Mouse (Mus musculus): Measurements from ENCODE around the gene Arhgap33.
A peak's percentile ranks its signal among the peaks of the same experiment; 100 is the strongest.
"Not testable (repeated sequence)": the region's sequence is repeated elsewhere in the genome, so short reads cannot be mapped to it uniquely, and the experiment has no call there.

Arhgap33 gene

GRCm38 (mm10) chr7:30553021-30553589, 18.2 kb upstream of the Arhgap33 start:
- peak; percentile 46 for DNase-seq (ENCODE audit: low read depth, low spot score)

DNA sequence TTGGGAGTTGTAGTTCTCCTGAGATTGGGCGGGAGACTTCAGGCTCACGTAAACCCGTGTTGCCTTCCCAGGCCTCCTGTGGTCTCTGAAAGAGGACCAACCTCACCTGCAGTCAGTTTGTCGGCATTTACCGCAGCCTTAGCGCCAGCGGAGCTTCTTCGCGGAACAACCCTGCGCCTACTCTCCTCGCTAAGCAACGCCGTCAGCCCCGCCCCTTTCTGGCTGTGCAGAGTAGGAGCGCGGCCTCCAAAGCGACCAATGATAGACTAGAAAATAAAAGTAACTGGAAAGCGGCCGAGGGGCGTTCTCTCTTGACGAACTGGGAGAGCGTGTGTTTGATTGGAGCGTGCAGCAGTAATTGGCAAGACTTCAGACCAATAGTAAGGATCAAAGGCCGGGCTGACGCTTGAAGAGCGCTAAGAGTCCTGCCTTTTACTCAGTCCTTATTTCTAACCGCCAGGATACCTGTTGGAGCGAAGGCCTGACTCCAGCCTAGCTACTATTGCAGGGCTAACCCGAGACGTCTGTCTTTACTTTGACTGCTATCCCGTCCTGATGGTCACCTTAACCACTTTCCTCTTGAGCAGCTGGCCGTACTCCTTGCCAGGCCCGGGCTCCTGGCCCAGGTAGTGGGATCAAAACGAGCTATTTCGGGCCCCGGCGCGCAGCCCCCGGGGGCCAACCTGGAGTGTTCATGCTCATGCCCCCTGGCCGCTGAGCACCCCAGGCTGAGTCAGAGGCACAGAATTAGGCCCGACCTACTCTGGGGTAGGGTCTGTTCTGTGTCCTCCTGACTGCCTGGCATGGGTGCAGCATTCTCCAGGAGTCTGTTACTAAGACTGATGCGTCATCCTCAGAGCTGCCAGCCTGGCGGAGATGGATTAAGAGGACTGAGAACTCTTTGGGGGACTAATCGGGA, 17.5 kb upstream of the Arhgap33 start, which contains the start of the genes Hspb6 and Proser3:
Gene Hspb6, plus strand, starts transcription at position 77 of the 919 bp plus-strand sequence.
Gene Proser3, minus strand, starts transcription at position 198 of the 919 bp plus-strand sequence.
- peak; percentile 97 for DNase-seq (ENCODE audit: low read depth, low spot score)

GRCm38 (mm10) chr7:30551445-30552101, 16.7 kb upstream of the Arhgap33 start:
- peak; percentile 87 for DNase-seq (ENCODE audit: low read depth, low spot score)

DNA sequence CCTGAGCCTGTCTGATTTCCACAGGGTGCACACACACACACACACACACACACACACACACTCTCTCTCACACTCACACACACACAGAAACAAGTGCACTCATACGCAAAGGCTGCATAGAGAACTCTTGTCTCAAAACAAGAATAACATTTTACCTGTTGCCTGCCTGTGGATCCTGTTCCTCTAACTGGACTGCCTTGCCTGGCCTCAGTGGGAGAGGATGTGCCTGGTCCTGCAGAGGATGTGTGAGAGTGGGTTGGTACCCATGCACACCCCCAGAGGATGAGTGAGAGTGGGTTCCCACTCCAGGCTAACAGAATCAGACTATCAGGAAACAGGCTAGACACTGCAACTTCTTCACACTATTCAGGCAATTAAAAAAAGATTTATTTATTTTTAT, 15.7 kb upstream of the Arhgap33 start:
- no peak for DNase-seq (ENCODE audit: low read depth, low spot score)

DNA sequence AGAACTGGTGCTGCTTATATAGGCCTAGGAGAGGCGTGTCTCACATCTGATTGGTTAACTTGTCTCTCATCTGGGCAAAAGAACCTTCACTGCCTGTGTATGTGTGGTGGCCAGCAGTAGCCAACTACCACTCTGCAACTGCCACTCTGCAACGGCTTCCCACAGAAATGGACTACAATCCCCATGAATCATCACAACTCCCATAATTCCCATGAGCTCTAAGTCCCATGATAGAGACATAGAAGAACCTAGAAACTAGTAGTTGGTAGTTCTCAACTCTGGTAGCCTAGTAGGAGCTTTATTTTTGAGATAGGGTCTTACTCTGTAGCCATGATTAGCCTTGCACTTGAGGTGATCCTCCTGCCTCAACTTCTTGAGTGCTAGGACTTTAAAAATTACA, 15.0 kb upstream of the Arhgap33 start:
- DNase-seq (ENCODE audit: low read depth, low spot score) = no peak

GRCm38 (mm10) chr7:30544327-30544726, 9.5 kb upstream of the Arhgap33 start:
- DNase-seq (ENCODE audit: low read depth, low spot score) = no peak

- no peak for DNase-seq (ENCODE audit: low read depth, low spot score)
These were observed 5.7 kb upstream of the Arhgap33 start for GRCm38 (mm10) chr7:30540572-30540971.

GRCm38 (mm10) chr7:30533941-30534632, 773 bp downstream of the Arhgap33 start:
- no peak for DNase-seq (ENCODE audit: low read depth, low spot score)

DNA sequence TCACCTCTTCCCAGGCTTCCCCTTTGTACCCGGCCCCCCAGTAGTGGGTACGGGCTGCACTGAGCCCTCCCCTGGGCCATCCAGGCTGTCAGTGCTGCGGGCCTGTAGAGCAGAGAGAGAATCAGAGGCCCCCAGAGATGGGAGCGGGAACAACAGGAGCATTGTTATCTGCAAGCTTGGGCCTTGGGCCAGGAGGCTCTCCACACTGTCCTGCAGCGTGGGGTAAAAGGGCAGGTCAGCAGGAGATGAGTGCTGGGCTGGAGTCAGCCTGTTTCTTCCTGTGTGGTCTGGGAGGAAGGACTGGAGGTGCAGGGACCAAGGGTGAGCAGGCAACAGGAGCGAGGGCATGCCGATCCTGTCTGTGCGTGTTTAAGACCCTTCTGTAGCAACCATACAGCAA, 1.9 kb downstream of the Arhgap33 start:
- no peak for DNase-seq (ENCODE audit: low read depth, low spot score)

- DNase-seq (ENCODE audit: low read depth, low spot score) = peak; percentile 29
These were observed 3.5 kb downstream of the Arhgap33 start for GRCm38 (mm10) chr7:30531291-30531815.

GRCm38 (mm10) chr7:30526981-30527380, 7.9 kb downstream of the Arhgap33 start:
- DNase-seq (ENCODE audit: low read depth, low spot score) = no peak

- no peak for DNase-seq (ENCODE audit: low read depth, low spot score)
These were observed 8.5 kb downstream of the Arhgap33 start for GRCm38 (mm10) chr7:30526399-30526798.

- no peak for DNase-seq (ENCODE audit: low read depth, low spot score)
These were observed 8.9 kb downstream of the Arhgap33 start for GRCm38 (mm10) chr7:30525954-30526353.

DNA sequence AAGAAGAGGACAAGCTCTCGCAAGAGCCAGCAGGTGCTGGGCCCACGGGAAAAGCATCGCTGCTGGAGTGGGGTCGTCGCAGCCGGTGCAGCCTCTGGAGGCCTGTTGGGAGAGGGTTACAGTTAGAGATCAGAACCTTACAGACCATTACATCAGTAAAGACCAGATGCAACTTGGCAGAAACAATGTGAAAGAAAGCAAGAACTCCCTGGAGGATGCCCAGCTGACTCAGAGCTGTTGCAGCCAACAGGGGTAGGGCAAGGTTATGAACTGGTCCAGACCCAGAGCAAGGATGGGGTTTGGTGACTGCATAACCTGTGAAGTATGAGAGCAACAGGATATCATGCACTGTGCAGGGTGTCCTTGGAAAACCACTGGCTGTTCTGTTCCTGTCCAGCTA, 10.4 kb downstream of the Arhgap33 start:
- no peak for DNase-seq (ENCODE audit: low read depth, low spot score)

DNA sequence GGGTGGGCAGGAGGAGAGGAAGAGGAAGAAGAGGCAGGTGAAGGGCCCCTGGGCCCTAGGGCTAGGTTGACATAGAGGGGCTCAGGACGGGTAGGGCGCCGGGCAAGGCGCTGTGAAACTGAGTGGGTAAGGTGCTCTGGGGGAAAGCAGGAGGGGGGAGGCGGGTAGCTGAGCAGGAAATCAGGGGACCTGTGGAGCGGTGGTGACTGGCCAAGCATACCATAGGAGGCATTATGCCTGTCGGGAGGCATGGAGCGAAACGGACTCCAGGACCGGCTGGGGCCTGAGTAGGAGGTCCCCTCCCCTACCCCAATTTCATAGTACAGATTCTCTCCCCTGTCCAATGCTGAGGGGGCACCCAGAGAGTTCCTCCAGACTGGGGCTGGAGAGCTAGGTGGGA, 12.0 kb downstream of the Arhgap33 start:
- DNase-seq (ENCODE audit: low read depth, low spot score) = no peak

DNA sequence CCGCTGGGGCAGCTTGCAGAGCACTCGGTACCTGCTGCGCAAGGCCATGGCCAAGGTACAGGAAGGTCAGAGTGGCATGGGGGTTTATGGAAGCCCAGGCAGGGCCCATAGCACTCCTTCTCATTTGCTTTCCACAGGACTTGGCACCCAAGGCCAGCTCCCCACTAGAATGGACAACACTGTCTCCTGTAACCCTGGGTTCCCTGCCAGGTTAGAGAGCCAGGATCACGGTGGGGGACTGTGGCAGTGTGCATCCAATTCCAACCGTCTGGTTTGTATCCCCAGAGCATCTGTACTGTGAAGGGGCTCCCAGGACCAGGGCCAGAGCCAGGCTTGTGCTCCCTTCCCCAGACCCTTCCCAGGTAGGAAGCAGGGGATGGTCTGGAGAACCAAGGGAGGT, 14.0 kb downstream of the Arhgap33 start:
- no peak for DNase-seq (ENCODE audit: low read depth, low spot score)

DNA sequence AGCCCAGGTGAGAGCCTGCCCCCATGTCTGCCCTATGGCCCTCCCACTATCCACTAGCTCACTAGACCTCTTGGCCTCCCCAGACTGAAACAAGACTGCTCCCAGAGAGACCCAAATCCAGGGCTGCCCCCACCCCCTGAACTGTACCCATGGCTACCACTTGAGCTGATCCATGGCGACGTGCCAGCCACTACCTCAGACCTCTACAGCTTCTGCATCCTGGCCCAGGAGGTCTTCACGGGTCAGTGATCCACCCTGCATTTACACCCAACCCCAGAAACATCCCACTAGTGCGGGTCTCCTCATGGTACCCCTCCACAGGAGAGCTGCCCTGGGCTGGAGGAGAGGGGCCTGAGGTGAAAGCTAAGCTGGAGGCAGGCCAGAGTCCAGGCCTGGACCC, 14.5 kb downstream of the Arhgap33 start:
- no peak for DNase-seq (ENCODE audit: low read depth, low spot score)

- peak; percentile 19 for DNase-seq (ENCODE audit: low read depth, low spot score)
These were observed 16.5 kb downstream of the Arhgap33 start for GRCm38 (mm10) chr7:30518325-30518724.

DNA sequence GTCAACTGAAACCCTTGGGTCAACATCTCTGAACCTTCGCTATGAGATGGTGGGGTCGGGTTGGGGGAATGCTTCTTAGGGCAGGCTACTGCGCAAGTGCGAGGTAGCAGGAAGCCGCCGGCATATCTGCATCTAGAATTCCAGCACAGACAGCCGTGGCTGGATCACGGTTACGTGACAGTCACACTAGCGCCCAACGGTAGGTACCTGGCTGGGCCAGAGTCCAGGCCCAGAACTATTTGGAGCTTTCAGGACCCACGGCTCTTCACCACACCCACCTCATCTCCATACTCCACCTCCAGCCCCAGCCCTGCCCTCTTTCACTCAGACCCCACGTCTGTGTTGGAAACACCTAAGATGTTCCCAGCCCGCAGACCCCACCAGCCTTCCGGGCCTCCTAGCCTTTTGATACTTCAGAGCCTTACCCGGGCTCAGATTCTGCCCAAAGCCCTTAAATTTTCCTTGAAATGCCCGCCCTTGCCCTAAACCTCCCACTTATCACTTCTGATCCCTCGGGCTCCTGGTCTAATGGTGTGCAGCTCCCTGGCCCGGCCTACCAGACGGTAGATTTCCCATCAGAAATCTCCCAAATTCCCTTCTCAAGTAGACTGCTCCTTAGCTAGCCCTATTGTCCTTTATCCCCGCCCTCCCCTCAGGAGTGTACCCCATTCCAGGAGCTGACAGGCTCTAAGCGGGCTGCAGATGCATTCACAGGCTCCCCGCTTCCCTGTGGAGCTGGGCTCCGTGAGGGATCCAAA, 19.7 kb downstream of the Arhgap33 start:
- DNase-seq (ENCODE audit: low read depth, low spot score) = no peak

GRCm38 (mm10) chr7:30508061-30508460, 26.8 kb downstream of the Arhgap33 start:
- no peak for DNase-seq (ENCODE audit: low read depth, low spot score)

- not testable (repeated sequence) for DNase-seq (ENCODE audit: low read depth, low spot score)
These were observed 33.7 kb downstream of the Arhgap33 start for GRCm38 (mm10) chr7:30501159-30501558.
